Mouse (Mus musculus) liver, embryonic 11.5 days (tissue): ENCODE data around the gene Stub1. TPM values are rescaled to one million over a fixed set of nuclear protein-coding genes. Genes with fewer than 3 reads are reported as not detected.

ENCODE experiments used
- ATAC-seq: fragments of 200-750 bp; cut with Nextera tagmentation; replicated peaks from 2 replicates; pipeline ENCODE4 v1.8.0; 2017; ENCODE audit warnings: moderate number of reproducible peaks, mild to moderate bottlenecking, moderate TSS enrichment, moderate library complexity; ENCODE audit not compliant: low FRiP score
- DNase-seq: peaks from one replicate; pipeline ENCODE4 v3.0.0-alpha.2; 2017; ENCODE audit warnings: low spot score
- H3K27ac ChIP-seq: fragments of 300-500 bp; sonication (generic); 2 replicates; pipeline ENCODE4 v1.5.1; 2014; ENCODE audit warnings: mild to moderate bottlenecking, low read depth, low read length, control low read depth
- H3K27me3 ChIP-seq: fragments of 300-500 bp; sonication (generic); replicated peaks from 2 replicates; pipeline ENCODE4 v1.6.1; 2014; ENCODE audit warnings: low read length, mixed read lengths; ENCODE audit not compliant: control insufficient read depth, insufficient read depth
- H3K36me3 ChIP-seq: fragments of 300-500 bp; sonication (generic); 2 replicates; pipeline ENCODE4 v1.6.1; 2014; ENCODE audit warnings: mild to moderate bottlenecking, low read length, moderate library complexity, mixed read lengths; ENCODE audit not compliant: control insufficient read depth, insufficient read depth
- H3K4me1 ChIP-seq: fragments of 300-500 bp; sonication (generic); replicated peaks from 2 replicates; pipeline ENCODE4 v1.6.1; 2014; ENCODE audit warnings: low read length, mixed read lengths; ENCODE audit not compliant: control insufficient read depth, insufficient read depth
- H3K4me2 ChIP-seq: fragments of 300-500 bp; sonication (generic); 2 replicates; pipeline ENCODE4 v1.6.1; 2014; ENCODE audit warnings: mild to moderate bottlenecking, control low read depth, moderate library complexity
- H3K4me3 ChIP-seq: fragments of 300-500 bp; sonication (generic); 2 replicates; pipeline ENCODE4 v1.5.1; 2014; ENCODE audit warnings: low read depth, low read length, control low read depth
- H3K9ac ChIP-seq: fragments of 300-500 bp; sonication (generic); 2 replicates; pipeline ENCODE4 v1.6.1; 2014; ENCODE audit warnings: low read depth, low read length, control low read depth
- H3K9me3 ChIP-seq: fragments of 300-500 bp; sonication (generic); 2 replicates; pipeline ENCODE4 v1.6.1; 2016; ENCODE audit warnings: low read length, inconsistent platforms, mixed read lengths; ENCODE audit not compliant: control insufficient read depth
- WGBS: fragments of 180-500 bp; shearing (Covaris S2); extraction: QIAGEN DNeasy Blood & Tissue Kit; methylation state at CpG from one replicate; pipeline ENCODE4 v1.1.7; 2014; 5-methylcytosine and 5-hydroxymethylcytosine counted together
- polyA plus RNA-seq: library from polyadenylated mRNA; unstranded; fragments of >200 nt; fragmentation: Nextera tagmentation; extraction: Ambion mirVana; gene quantifications from 2 replicates; pipeline ENCODE4 v1.2.1, GENCODE M21; 2014

Stub1 gene
- polyA plus RNA-seq, 1 experiment from 2014 or later: 252 TPM

- H3K4me2 ChIP-seq: no peak overlapping the region
- WGBS: 90% methylated on average over 11 of the region's 11 CpGs
- no peak overlapping the region for H3K9ac ChIP-seq
- no peak overlapping the region for H3K27ac ChIP-seq
- peaks cover 9% of the 10 kb centered on the region; the same call in 1 of the 2 replicates for H3K36me3 ChIP-seq
- H3K9me3 ChIP-seq: no peaks in the 10 kb centered on the region
- no peaks in the 10 kb centered on the region for H3K27me3 ChIP-seq
- no peak overlapping the region; the same call in 1 of the 2 replicates for H3K4me3 ChIP-seq
- DNase-seq (no peak), ATAC-seq (no peak)
- H3K4me1 ChIP-seq: peaks cover 30% of the 10 kb centered on the region
Measured at GRCm38 (mm10) chr17:25865288-25865687, 32.1 kb upstream of the Stub1 start.

- ATAC-seq (no peak), DNase-seq (no peak)
- peaks cover 9% of the 10 kb centered on the region; the same call in 1 of the 2 replicates for H3K36me3 ChIP-seq
- peaks cover 32% of the 10 kb centered on the region for H3K4me1 ChIP-seq
- 92% methylated on average over 14 of the region's 14 CpGs for WGBS
- H3K9me3 ChIP-seq: no peaks in the 10 kb centered on the region
- no peak overlapping the region for H3K4me3 ChIP-seq
- H3K27ac ChIP-seq: no peak overlapping the region
- H3K27me3 ChIP-seq: no peaks in the 10 kb centered on the region
- no peak overlapping the region for H3K9ac ChIP-seq
- H3K4me2 ChIP-seq: no peak overlapping the region
Measured at GRCm38 (mm10) chr17:25864311-25864710, 31.1 kb upstream of the Stub1 start.

GRCm38 (mm10) chr17:25863681-25864080, 30.5 kb upstream of the Stub1 start:
- 90% methylated on average over 6 of the region's 6 CpGs for WGBS
- no peak for ATAC-seq

GRCm38 (mm10) chr17:25861704-25862612, 28.8 kb upstream of the Stub1 start:
- DNase-seq (no peak), ATAC-seq (peak; percentile 21)
- Histone ChIP-seq H3K4me1 (peaks cover 19% of the 10 kb centered on the region), H3K36me3 (peaks cover 9% of the 10 kb centered on the region; the same call in 1 of the 2 replicates), H3K4me3 (peak overlapping the region; percentile 65), H3K27me3 (no peaks in the 10 kb centered on the region), H3K9me3 (no peaks in the 10 kb centered on the region), H3K27ac (peak overlapping the region; percentile 80), H3K4me2 (peak overlapping the region; percentile 91), H3K9ac (peak overlapping the region; percentile 83)
- WGBS: 15% methylated on average over 6 of the region's 6 CpGs

More at GRCm38 (mm10) chr17:25863681-25864080, 30.5 kb upstream of the Stub1 start:
- Histone ChIP-seq H3K9ac (no peak overlapping the region), H3K27ac (no peak overlapping the region), H3K4me3 (no peak overlapping the region), H3K9me3 (no peaks in the 10 kb centered on the region), H3K4me1 (peaks cover 27% of the 10 kb centered on the region), H3K36me3 (peaks cover 9% of the 10 kb centered on the region; the same call in 1 of the 2 replicates), H3K27me3 (no peaks in the 10 kb centered on the region), H3K4me2 (no peak overlapping the region)
- DNase-seq: no peak

GRCm38 (mm10) chr17:25860832-25861703, 27.9 kb upstream of the Stub1 start, which contains the start of gene Wdr90:
TSS of gene Wdr90 (minus strand) at chr17:25861501.
- Histone ChIP-seq H3K36me3 (peaks cover 9% of the 10 kb centered on the region; the same call in 1 of the 2 replicates), H3K4me2 (peak within 1 kb of the TSS; percentile 91), H3K27me3 (no peaks in the 10 kb centered on the region), H3K9me3 (no peaks in the 10 kb centered on the region), H3K9ac (peak within 1 kb of the TSS; percentile 83), H3K4me1 (peaks cover 19% of the 10 kb centered on the region), H3K27ac (peak within 1 kb of the TSS; percentile 80), H3K4me3 (peak within 1 kb of the TSS; percentile 65)
- DNase-seq (peak; percentile 86), ATAC-seq (peak; percentile 92)
- WGBS: 5% methylated on average over 65 of the region's 65 CpGs

- H3K27ac ChIP-seq: no peak overlapping the region
- H3K27me3 ChIP-seq: no peaks in the 10 kb centered on the region
- whole genome bisulfite sequencing: 90% methylated on average over 6 of the region's 6 CpGs
- H3K9me3 ChIP-seq: no peaks in the 10 kb centered on the region
- H3K36me3 ChIP-seq: peaks cover 5% of the 10 kb centered on the region; the same call in 1 of the 2 replicates
- H3K4me3 ChIP-seq: peak overlapping the region; percentile 65
- peak overlapping the region; percentile 83; the same call in 1 of the 2 replicates for H3K9ac ChIP-seq
- DNase-seq (no peak), ATAC-seq (no peak)
- H3K4me2 ChIP-seq: peak overlapping the region; percentile 91
- H3K4me1 ChIP-seq: peaks cover 19% of the 10 kb centered on the region
Measured at GRCm38 (mm10) chr17:25860229-25860628, 27.0 kb upstream of the Stub1 start.

GRCm38 (mm10) chr17:25844396-25844901, 11.2 kb upstream of the Stub1 start, which contains the start of gene Rhot2:
TSS of gene Rhot2 (minus strand) at chr17:25844851.
- under 1% methylated on average over 21 of the region's 21 CpGs for WGBS
- peak within 1 kb of the TSS; percentile 93 for H3K4me2 ChIP-seq
- H3K9ac ChIP-seq: peak within 1 kb of the TSS; percentile 93
- H3K36me3 ChIP-seq: peaks cover 28% of the 10 kb centered on the region
- H3K9me3 ChIP-seq: no peaks in the 10 kb centered on the region
- H3K27me3 ChIP-seq: no peaks in the 10 kb centered on the region
- H3K4me3 ChIP-seq: peak within 1 kb of the TSS; percentile 85
- peak; percentile 93 for DNase-seq
- H3K4me1 ChIP-seq: peaks cover 16% of the 10 kb centered on the region
- peak within 1 kb of the TSS; percentile 84 for H3K27ac ChIP-seq
- peak; percentile 95 for ATAC-seq
